Mouse (Mus musculus): ENCODE results near the gene Mecom. TPM values are rescaled to one million over a fixed set of nuclear protein-coding genes. Genes with fewer than 3 reads are reported as not detected.
A peak's percentile ranks its signal among the peaks of the same experiment; 100 is the strongest.

The Mecom gene
- total and polyA plus RNA-seq, 3 experiments = not detected

DNA sequence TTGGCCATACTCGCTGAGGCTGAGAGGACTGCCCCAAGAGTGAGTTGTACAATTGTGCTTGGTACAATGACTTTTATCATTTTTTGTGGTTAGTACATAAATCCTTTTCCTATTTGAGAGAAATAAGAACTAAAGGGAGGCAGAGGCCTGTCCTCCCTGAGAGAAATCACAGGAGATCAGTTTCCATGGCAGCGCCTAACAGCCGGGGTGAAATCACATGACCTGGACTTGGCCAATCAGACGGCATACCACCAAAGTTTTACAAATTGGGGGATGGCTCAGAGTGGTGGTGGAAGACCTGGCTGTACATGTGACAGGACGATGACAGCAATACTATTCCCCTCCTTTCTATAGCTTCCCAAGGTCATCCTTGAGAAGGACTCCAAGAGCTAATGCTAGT, 2.6 kb downstream of the Mecom start:
- Histone ChIP-seq H3K9ac (ENCODE audit: insufficient read depth, low read depth) (no peak overlapping the region), H3K79me2 (replicated peaks; ENCODE audit: control insufficient read depth, extremely low read depth, insufficient read depth, poor library complexity, severe bottlenecking) (no peaks in the 10 kb centered on the region), H3K4me2 (ENCODE audit: insufficient read depth, low read depth, poor library complexity, severe bottlenecking) (no peak overlapping the region), H3K4me3 (replicated peaks in 1 of 3; ENCODE audit: low read depth in 2 of 3, low read length in 2 of 3, poor library complexity in 1 of 3) (no peak overlapping the region), H3K27ac (ENCODE audit: insufficient read depth, low read depth) (no peak overlapping the region), H3K4me1 (ENCODE audit: control insufficient read depth in 1 of 2, insufficient read depth in 2 of 2) (peaks cover 0 to 9% of the 10 kb centered on the region in 2 experiments; a peak in 1 of 4 replicates), H3K27me3 (replicated peaks) (no peaks in the 10 kb centered on the region), H3K9me3 (replicated peaks; ENCODE audit: low read length) (no peaks in the 10 kb centered on the region), H3K36me3 (replicated peaks in 1 of 2; ENCODE audit: control insufficient read depth in 1 of 2, insufficient read depth in 1 of 2, low read length in 1 of 2) (no peaks in the 10 kb centered on the region)
- peak; percentile 2 for DNase-seq (ENCODE audit: extremely low read depth)
- dilution Hi-C loops (cut with MboI; ENCODE audit: extremely low pct_ligation_motif_present, extremely low pct_unique_long_range_greater_than_20kb, low sequenced_read_pairs) (no loop called here), in situ Hi-C loops (cut with MboI; ENCODE audit: low pct_ligation_motif_present, low pct_unique_long_range_greater_than_20kb, low sequenced_read_pairs) (no loop called here)
- TF ChIP-seq USF2 (conservative IDR thresholded peaks at IDR 0.05; ENCODE audit: low read depth, low read length) (peak; percentile 28; the same call in 1 of the 2 replicates), KAT2A (IDR thresholded peaks at IDR 0.05; ENCODE audit: insufficient replicate concordance, low read length) (no peak), POLR2A (IDR thresholded peaks at IDR 0.05; ENCODE audit: low read depth, low read length) (no peak), E2F4 (IDR thresholded peaks at IDR 0.05; ENCODE audit: insufficient replicate concordance, low read depth, low read length) (no peak), USF1 (IDR thresholded peaks at IDR 0.05; ENCODE audit: low read depth, low read length) (peak; percentile 17; the same call in 1 of the 2 replicates)

DNA sequence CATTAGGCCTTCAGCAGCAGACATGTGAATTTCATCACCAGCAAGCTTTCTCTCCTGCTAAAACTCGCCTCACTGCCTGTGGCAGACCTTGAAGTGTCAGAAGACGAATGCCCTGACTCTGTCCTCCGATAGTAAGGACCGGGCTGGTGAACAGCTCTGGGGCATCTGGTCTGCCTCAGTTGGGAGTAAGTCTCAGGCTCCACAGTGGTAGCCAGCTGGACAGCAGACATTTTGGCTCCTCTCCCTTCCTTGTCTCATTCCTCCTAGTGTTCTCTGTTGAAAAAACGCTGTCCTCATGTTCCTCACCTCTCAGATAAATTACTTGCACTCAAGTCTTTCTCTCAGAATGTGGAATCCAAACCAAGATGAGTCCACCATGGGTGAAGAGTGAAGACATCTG, 3.5 kb downstream of the Mecom start:
- Histone ChIP-seq H3K27ac (ENCODE audit: insufficient read depth, low read depth) (no peak overlapping the region), H3K4me1 (ENCODE audit: control insufficient read depth in 1 of 2, insufficient read depth in 2 of 2) (peaks cover 0 to 9% of the 10 kb centered on the region in 2 experiments; a peak in 1 of 4 replicates), H3K9me3 (replicated peaks; ENCODE audit: low read length) (no peaks in the 10 kb centered on the region), H3K4me3 (replicated peaks in 1 of 3; ENCODE audit: low read depth in 2 of 3, low read length in 2 of 3, poor library complexity in 1 of 3) (no peak overlapping the region), H3K79me2 (replicated peaks; ENCODE audit: control insufficient read depth, extremely low read depth, insufficient read depth, poor library complexity, severe bottlenecking) (no peaks in the 10 kb centered on the region), H3K4me2 (ENCODE audit: insufficient read depth, low read depth, poor library complexity, severe bottlenecking) (no peak overlapping the region), H3K9ac (ENCODE audit: insufficient read depth, low read depth) (no peak overlapping the region), H3K27me3 (replicated peaks) (no peaks in the 10 kb centered on the region), H3K36me3 (replicated peaks in 1 of 2; ENCODE audit: control insufficient read depth in 1 of 2, insufficient read depth in 1 of 2, low read length in 1 of 2) (no peaks in the 10 kb centered on the region)
- TF ChIP-seq POLR2AphosphoS2 (IDR thresholded peaks at IDR 0.05; ENCODE audit: low read depth, low read length) (no peak), KAT2A (IDR thresholded peaks at IDR 0.05; ENCODE audit: insufficient replicate concordance, low read length) (no peak), SIN3A (IDR thresholded peaks at IDR 0.05; ENCODE audit: low read length) (no peak), USF1 (IDR thresholded peaks at IDR 0.05; ENCODE audit: low read depth, low read length) (no peak), MAZ (IDR thresholded peaks at IDR 0.05; ENCODE audit: low read depth, low read length) (no peak), ZKSCAN1 (IDR thresholded peaks at IDR 0.05; ENCODE audit: borderline replicate concordance, low read depth, low read length) (no peak), ZC3H11A (IDR thresholded peaks at IDR 0.05; ENCODE audit: low read depth, low read length) (no peak), ZNF384 (IDR thresholded peaks at IDR 0.05; ENCODE audit: low read depth, low read length) (no peak), EP300 (IDR thresholded peaks at IDR 0.05; ENCODE audit: low read length) (no peak), POLR2A (IDR thresholded peaks at IDR 0.05; ENCODE audit: low read depth, low read length) (no peak), PAX5 (IDR thresholded peaks at IDR 0.05; ENCODE audit: low read length) (no peak), SMC3 (IDR thresholded peaks at IDR 0.05; ENCODE audit: low read depth, low read length) (no peak), ELF1 (IDR thresholded peaks at IDR 0.05; ENCODE audit: low read depth, low read length) (no peak), TBP (conservative IDR thresholded peaks at IDR 0.05; ENCODE audit: low read depth, low read length) (no peak), E2F4 (IDR thresholded peaks at IDR 0.05; ENCODE audit: insufficient replicate concordance, low read depth, low read length) (no peak)
- in situ Hi-C loops (cut with MboI; ENCODE audit: low pct_ligation_motif_present, low pct_unique_long_range_greater_than_20kb, low sequenced_read_pairs) = no loop called here
- dilution Hi-C loops (cut with MboI; ENCODE audit: extremely low pct_ligation_motif_present, extremely low pct_unique_long_range_greater_than_20kb, low sequenced_read_pairs) = no loop called here
- DNase-seq (ENCODE audit: extremely low read depth) = no peak

Measured in CH12.LX (cell line).